Comparison of ENCODE assay signal across 26 mouse cellular contexts in the genomic region with DNA sequence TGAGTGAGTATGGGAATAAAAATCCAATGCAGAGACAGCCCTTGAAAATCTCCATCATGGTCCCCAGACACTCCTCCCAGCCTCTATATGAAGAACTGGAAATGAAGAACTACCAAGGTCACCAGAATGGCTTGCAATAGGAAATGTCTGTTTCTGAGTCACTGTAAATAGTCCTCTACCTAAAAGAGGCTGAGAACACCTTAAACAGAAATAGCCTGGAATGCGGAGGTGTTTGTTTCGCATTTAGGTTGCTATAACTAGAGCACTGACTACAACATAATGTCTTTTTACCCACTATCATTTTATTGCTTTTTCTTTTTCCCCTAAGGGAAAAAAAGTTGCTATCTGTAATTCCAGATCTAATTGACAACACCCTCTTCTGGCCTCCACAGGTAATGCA.
"Had no signal": no experiment of that assay in that cellular context is flagged by ENCODE, and none has a peak within 500 bp of the region (broad histone marks: within the 10 kb centered on the region; RNA-seq: fewer than 3 reads in every experiment).

No protein-coding gene starts in this region.

- H3K4me1 ChIP-seq: heart, embryonic 10.5 days; heart, embryonic 12.5 days; hindbrain, embryonic 10.5 days; hindbrain, embryonic 12.5 days; intestine, embryonic 15.5 days; limb, embryonic 10.5 days; limb, embryonic 12.5 days had no signal

- DNase-seq: gastrocnemius, adult 2 months; gastrocnemius, postnatal 10 days; gastrocnemius, postnatal 25 days; heart, adult 18-20 months; heart, postnatal 10 days; heart, postnatal 4 days; kidney, adult 18-20 months; kidney, adult 8-10 months; kidney, postnatal 10 days; kidney, postnatal 25 days; kidney, postnatal 4 days; layer of hippocampus, adult 9-11 months; liver had no signal

- H3K4me3 ChIP-seq: gastrocnemius, adult 2 months; heart, embryonic 10.5 days; heart, embryonic 12.5 days; hindbrain, embryonic 10.5 days; hindbrain, embryonic 12.5 days; intestine, embryonic 15.5 days; left cerebral cortex, adult 2 months; limb, embryonic 10.5 days; limb, embryonic 12.5 days had no signal

- H3K36me3 ChIP-seq: heart, embryonic 10.5 days; heart, embryonic 12.5 days; hindbrain, embryonic 10.5 days; hindbrain, embryonic 12.5 days; intestine, embryonic 15.5 days; limb, embryonic 10.5 days; limb, embryonic 12.5 days had no signal

- H3K9ac ChIP-seq: heart, embryonic 12.5 days; hindbrain, embryonic 12.5 days; hindbrain, embryonic 14.5 days; intestine, embryonic 15.5 days; limb, embryonic 12.5 days had no signal

- H3K9me3 ChIP-seq: heart, embryonic 10.5 days; heart, embryonic 12.5 days; hindbrain, embryonic 10.5 days; hindbrain, embryonic 12.5 days; intestine, embryonic 15.5 days; limb, embryonic 10.5 days; limb, embryonic 12.5 days had no signal

- ATAC-seq: hindbrain, embryonic 16.5 days; inflammation-experienced regulatory T-cells, adult 6 months; intestine, embryonic 15.5 days; intestine, postnatal 0 days had no signal

- H3K27ac ChIP-seq: gastrocnemius, adult 2 months; heart, embryonic 10.5 days; hindbrain, embryonic 10.5 days; hindbrain, embryonic 12.5 days; hindbrain, embryonic 14.5 days; intestine, embryonic 15.5 days; left cerebral cortex, adult 2 months; limb, embryonic 10.5 days; limb, embryonic 12.5 days had no signal

- H3K27me3 ChIP-seq: heart, embryonic 12.5 days; hindbrain, embryonic 12.5 days; intestine, embryonic 15.5 days; limb, embryonic 12.5 days had no signal

- H3K4me2 ChIP-seq: heart, embryonic 12.5 days; hindbrain, embryonic 12.5 days; hindbrain, embryonic 14.5 days; intestine, embryonic 15.5 days; limb, embryonic 12.5 days; liver, embryonic 11.5 days had no signal
